Mouse (Mus musculus): ENCODE data around the gene Pakap. TPM values are rescaled to one million over a fixed set of nuclear protein-coding genes. Genes with fewer than 3 reads are reported as not detected.

The Pakap gene
- polyA plus RNA-seq, 1 experiment: 0.63 TPM

GRCm38 (mm10) chr4:57588356-57588755 lies 20.4 kb downstream of the Pakap start:
- Histone ChIP-seq H3K9me3 (peaks cover 4% of the 10 kb centered on the region; the same call in 1 of the 2 replicates), H3K27me3 (replicated peaks) (peaks cover 2% of the 10 kb centered on the region), H3K4me3 (replicated peaks) (no peak overlapping the region), H3K4me1 (0 out of 2 replicates have a peak, but pooled peaks cover 3% of the 10 kb centered on the region), H3K36me3 (replicated peaks; ENCODE audit: low read length) (no peaks in the 10 kb centered on the region)
- TF ChIP-seq FLI1 (IDR thresholded peaks at IDR 0.05; ENCODE audit: low read length) (no peak), GATA1 (IDR thresholded peaks at IDR 0.05; ENCODE audit: borderline replicate concordance, low read length) (no peak)

GRCm38 (mm10) chr4:57592751-57593150 lies 24.8 kb downstream of the Pakap start:
- no peak overlapping the region for H3K4me3 ChIP-seq (replicated peaks)
- H3K27me3 ChIP-seq (replicated peaks): peaks cover 2% of the 10 kb centered on the region
- TF ChIP-seq GATA1 (IDR thresholded peaks at IDR 0.05; ENCODE audit: borderline replicate concordance, low read length) (no peak), FLI1 (IDR thresholded peaks at IDR 0.05; ENCODE audit: low read length) (no peak)
- H3K36me3 ChIP-seq (replicated peaks; ENCODE audit: low read length): no peaks in the 10 kb centered on the region
- no peaks in the 10 kb centered on the region for H3K4me1 ChIP-seq
- no peaks in the 10 kb centered on the region for H3K9me3 ChIP-seq

- TF ChIP-seq GATA1 (IDR thresholded peaks at IDR 0.05; ENCODE audit: borderline replicate concordance, low read length) (no peak), FLI1 (IDR thresholded peaks at IDR 0.05; ENCODE audit: low read length) (no peak)
- Histone ChIP-seq H3K4me3 (replicated peaks) (no peak overlapping the region), H3K36me3 (replicated peaks; ENCODE audit: low read length) (no peaks in the 10 kb centered on the region), H3K9me3 (no peaks in the 10 kb centered on the region), H3K27me3 (replicated peaks) (peaks cover 2% of the 10 kb centered on the region), H3K4me1 (no peaks in the 10 kb centered on the region)
These were observed 32.0 kb downstream of the Pakap start for GRCm38 (mm10) chr4:57599946-57600345.

DNA sequence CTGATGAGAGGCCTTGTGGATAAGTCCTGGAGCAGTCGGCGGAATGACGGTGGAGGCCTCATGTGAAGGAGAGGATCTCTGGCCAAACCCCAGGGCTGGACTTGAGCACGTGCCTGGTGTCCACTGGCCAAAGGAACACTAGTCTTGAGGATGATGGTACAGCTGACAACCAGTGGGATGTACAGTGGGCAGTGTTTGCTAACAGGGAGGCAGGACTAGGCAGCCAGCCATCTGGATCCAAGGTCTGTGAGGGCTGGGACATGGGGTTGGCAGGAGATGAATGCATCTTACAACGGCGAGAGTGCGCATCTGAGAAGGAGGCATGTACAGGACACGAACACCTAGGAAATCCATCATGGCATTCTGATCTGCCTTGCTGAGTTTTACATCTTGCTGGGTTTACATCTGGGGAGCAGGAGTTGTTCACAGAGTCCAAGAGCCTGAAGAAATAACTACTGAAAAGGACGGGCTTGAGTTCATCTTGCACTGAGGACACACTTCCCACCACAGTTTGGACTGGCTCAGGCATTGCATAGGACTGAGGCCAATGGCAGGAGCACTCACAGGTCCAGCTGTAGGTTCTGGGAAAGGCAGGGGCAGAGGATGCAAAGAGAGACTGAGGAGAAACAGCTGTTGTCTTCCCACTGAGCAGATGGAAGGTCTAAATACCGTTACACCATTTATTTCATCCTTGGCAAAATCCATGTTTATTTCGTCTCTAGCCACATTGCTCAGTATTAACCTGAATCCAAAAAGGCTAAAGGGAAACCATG lies 32.9 kb downstream of the Pakap start:
- no peak for TF ChIP-seq FLI1 (IDR thresholded peaks at IDR 0.05; ENCODE audit: low read length)
- no peak for TF ChIP-seq GATA1 (IDR thresholded peaks at IDR 0.05; ENCODE audit: borderline replicate concordance, low read length)
- Histone ChIP-seq H3K27me3 (replicated peaks) (peaks cover 2% of the 10 kb centered on the region), H3K9me3 (no peaks in the 10 kb centered on the region), H3K36me3 (replicated peaks; ENCODE audit: low read length) (no peaks in the 10 kb centered on the region), H3K4me1 (no peaks in the 10 kb centered on the region), H3K4me3 (replicated peaks) (no peak overlapping the region)

GRCm38 (mm10) chr4:57601458-57601835 lies 33.5 kb downstream of the Pakap start:
- H3K4me1 ChIP-seq: no peaks in the 10 kb centered on the region
- peaks cover 2% of the 10 kb centered on the region for H3K27me3 ChIP-seq (replicated peaks)
- TF ChIP-seq GATA1 (IDR thresholded peaks at IDR 0.05; ENCODE audit: borderline replicate concordance, low read length) (no peak), FLI1 (IDR thresholded peaks at IDR 0.05; ENCODE audit: low read length) (no peak)
- H3K9me3 ChIP-seq: no peaks in the 10 kb centered on the region
- no peak overlapping the region for H3K4me3 ChIP-seq (replicated peaks)
- H3K36me3 ChIP-seq (replicated peaks; ENCODE audit: low read length): no peaks in the 10 kb centered on the region

- Histone ChIP-seq H3K27me3 (replicated peaks) (peaks cover 2% of the 10 kb centered on the region), H3K36me3 (replicated peaks; ENCODE audit: low read length) (no peaks in the 10 kb centered on the region), H3K4me3 (replicated peaks) (no peak overlapping the region), H3K4me1 (no peaks in the 10 kb centered on the region), H3K9me3 (no peaks in the 10 kb centered on the region)
- TF ChIP-seq GATA1 (IDR thresholded peaks at IDR 0.05; ENCODE audit: borderline replicate concordance, low read length) (no peak), FLI1 (IDR thresholded peaks at IDR 0.05; ENCODE audit: low read length) (no peak)
These were observed 34.1 kb downstream of the Pakap start for GRCm38 (mm10) chr4:57601903-57602617.

GRCm38 (mm10) chr4:57606258-57606657 lies 38.3 kb downstream of the Pakap start:
- TF ChIP-seq FLI1 (IDR thresholded peaks at IDR 0.05; ENCODE audit: low read length) (no peak), GATA1 (IDR thresholded peaks at IDR 0.05; ENCODE audit: borderline replicate concordance, low read length) (no peak)
- H3K9me3 ChIP-seq: no peaks in the 10 kb centered on the region
- no peaks in the 10 kb centered on the region for H3K4me1 ChIP-seq
- H3K4me3 ChIP-seq (replicated peaks): no peak overlapping the region
- no peaks in the 10 kb centered on the region for H3K36me3 ChIP-seq (replicated peaks; ENCODE audit: low read length)
- H3K27me3 ChIP-seq (replicated peaks): peaks cover 3% of the 10 kb centered on the region

DNA sequence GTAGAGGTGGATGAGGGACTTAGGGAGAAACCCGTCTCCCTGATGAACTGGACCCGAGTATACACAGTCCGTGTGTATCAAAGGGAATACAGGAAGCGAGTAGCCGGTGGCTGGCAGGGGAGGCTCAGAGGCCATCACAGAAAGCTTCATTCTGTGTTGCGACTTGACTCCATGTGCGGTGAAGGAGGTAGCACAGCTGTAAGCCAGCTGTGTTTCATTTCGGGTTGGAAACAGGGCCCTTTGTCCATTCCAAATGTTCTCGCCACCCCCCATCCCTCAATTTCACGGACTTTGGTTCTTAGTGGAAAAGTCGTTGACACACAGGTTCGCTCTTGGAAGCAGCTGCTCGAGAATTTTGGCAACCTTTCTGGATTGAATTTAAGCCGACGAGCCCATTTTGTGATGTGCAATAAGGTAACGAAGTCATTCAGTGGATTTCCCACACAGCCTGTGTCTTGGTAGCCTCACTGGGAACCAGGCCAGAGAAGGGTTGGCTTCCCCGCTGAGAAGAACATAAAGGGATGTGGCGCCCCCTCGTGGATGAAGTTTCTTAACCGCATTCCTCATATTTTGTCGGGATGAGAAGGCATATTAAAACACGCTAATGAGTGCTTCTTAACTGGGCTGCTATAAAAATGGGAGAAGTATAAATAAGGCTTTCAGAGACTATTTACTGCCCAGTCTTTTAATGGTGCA lies 39.4 kb downstream of the Pakap start:
- H3K36me3 ChIP-seq (replicated peaks; ENCODE audit: low read length): no peaks in the 10 kb centered on the region
- no peak overlapping the region for H3K4me3 ChIP-seq (replicated peaks)
- H3K9me3 ChIP-seq: no peaks in the 10 kb centered on the region
- peaks cover 3% of the 10 kb centered on the region for H3K27me3 ChIP-seq (replicated peaks)
- TF ChIP-seq FLI1 (IDR thresholded peaks at IDR 0.05; ENCODE audit: low read length) (no peak), GATA1 (IDR thresholded peaks at IDR 0.05; ENCODE audit: borderline replicate concordance, low read length) (no peak)
- H3K4me1 ChIP-seq: no peaks in the 10 kb centered on the region

DNA sequence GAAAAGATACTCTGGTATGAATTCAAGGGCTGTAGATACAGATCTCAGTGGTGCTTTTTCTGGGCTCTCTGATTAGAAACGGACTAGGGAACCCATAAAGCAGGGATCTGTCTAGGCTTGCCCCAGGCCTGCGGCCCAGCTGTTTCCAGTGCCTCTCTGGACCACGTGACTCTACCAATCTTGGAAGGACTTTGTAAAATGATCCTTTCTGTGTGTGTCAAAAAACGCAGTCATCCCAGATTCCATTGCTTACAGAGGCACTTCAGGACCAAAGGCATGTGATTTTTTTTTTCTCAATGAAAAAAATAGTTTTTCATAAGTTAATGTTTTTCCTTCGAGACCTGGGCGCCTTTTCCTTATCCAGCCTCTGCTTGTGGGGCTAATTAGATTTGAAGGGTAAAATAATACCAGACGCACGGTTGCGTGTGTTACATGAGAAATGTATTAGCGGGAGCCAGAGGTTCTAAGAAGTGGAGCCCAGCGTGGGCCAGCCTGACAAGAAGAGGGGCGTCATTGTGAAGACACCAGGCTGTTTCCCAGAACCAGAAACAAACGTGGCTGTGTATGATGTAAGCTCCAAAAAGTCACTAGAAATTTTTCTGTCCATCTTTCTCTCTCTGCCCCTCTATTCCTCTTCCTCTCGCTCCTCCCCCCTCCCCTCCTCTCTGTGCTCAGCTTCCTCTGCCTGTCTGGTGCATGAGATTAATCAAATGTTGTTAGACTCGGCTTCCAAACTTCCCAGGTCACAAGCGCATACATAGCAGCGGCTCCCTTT lies 43.5 kb downstream of the Pakap start:
- TF ChIP-seq FLI1 (IDR thresholded peaks at IDR 0.05; ENCODE audit: low read length) (no peak), GATA1 (IDR thresholded peaks at IDR 0.05; ENCODE audit: borderline replicate concordance, low read length) (no peak)
- Histone ChIP-seq H3K36me3 (replicated peaks; ENCODE audit: low read length) (no peaks in the 10 kb centered on the region), H3K9me3 (peaks cover 3% of the 10 kb centered on the region; the same call in 1 of the 2 replicates), H3K27me3 (replicated peaks) (peaks cover 3% of the 10 kb centered on the region), H3K4me1 (no peaks in the 10 kb centered on the region), H3K4me3 (replicated peaks) (no peak overlapping the region)

Data from megakaryocyte, embryonic 14.5 days (primary cell).